Mouse (Mus musculus): Measurements from ENCODE around the gene Trim5. TPM values are rescaled to one million over a fixed set of nuclear protein-coding genes. Genes with fewer than 3 reads are reported as not detected.

Trim5 gene
- total RNA-seq, 2 experiments from 2014 or later: 0.55 to 0.62 TPM

DNA sequence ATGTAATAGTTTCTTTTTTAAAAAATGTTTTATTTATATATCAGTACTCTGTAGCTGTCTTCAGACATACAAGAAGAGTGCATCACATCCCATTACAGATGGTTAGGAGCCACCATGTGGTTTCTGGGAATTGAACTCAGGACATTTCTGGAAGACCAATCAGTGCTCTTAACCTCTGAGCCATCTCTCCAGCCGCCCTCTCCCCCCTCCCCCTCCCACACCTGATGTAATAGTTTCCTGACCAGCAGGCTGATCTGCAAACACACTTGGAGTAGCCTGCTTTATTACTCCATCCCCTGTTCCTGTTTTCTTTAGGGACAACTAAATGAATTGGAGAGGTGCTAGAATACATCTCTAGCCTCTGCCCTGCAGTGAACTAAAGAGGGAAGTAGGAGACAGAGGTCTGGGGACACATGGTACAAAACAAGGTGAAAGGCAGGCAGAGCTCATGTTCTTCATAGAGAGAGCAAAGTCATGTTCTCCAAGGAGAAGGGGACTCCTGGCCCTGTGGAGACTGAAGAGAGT lies 71.8 kb downstream of the Trim5 start:
- DNase-seq: no peak
- intact Hi-C loops (cut with DNase I; ENCODE audit: low total_unique reads): loop anchor here (10.0 kb wide), 1 partner anchor 661 kb away; the partner anchor contains the start of gene Olfr615

Other genes starting within 250 kb of the Trim5 start
- gene Olfr642, start 235.4 kb downstream of the Trim5 start, total RNA-seq (2021): not detected
- gene 4930516K23Rik, start 226.6 kb downstream of the Trim5 start, total RNA-seq (2021): not detected
- gene Olfr644, start 216.2 kb downstream of the Trim5 start, total RNA-seq (2021): not detected
- gene Olfr645, start 202.6 kb downstream of the Trim5 start, total RNA-seq (2021): not detected
- gene Olfr646, start 183.2 kb downstream of the Trim5 start, total RNA-seq (2021): not detected
- not detected for gene Ubqln5, start 158.3 kb downstream of the Trim5 start, total RNA-seq (2021)
- not detected for gene Olfr643, start 150.7 kb downstream of the Trim5 start, total RNA-seq (2021)
- gene Ubqln3, start 144.8 kb downstream of the Trim5 start, total RNA-seq (2021): not detected
- gene Ubqlnl, start 137.5 kb downstream of the Trim5 start, total RNA-seq (2021): not detected
- gene Olfm5, start 123.3 kb downstream of the Trim5 start, total RNA-seq (2021): not detected
- gene Olfr648, start 104.7 kb downstream of the Trim5 start, total RNA-seq (2021): not detected
- not detected for gene Olfr649, start 92.1 kb downstream of the Trim5 start, total RNA-seq (2021)
- under 1 TPM; 0.18 to 0.31 TPM for gene Trim6, start 69.3 kb downstream of the Trim5 start, total RNA-seq (2021)
- gene Trim34a, start 43.6 kb downstream of the Trim5 start, total RNA-seq (2021): 1 to 10 TPM; 1.1 to 1.4 TPM
- gene Trim12a, start 27.4 kb upstream of the Trim5 start, total RNA-seq (2021): 1 to 10 TPM; 2.5 TPM
- gene Trim34b, start 41.4 kb upstream of the Trim5 start, total RNA-seq (2021): under 1 TPM; 0.14 to 0.24 TPM
- 1 to 10 TPM; 2.1 TPM for gene Trim12c, start 65.3 kb upstream of the Trim5 start, total RNA-seq (2021)
- gene Trim30b, start 81.8 kb upstream of the Trim5 start, total RNA-seq (2021): not detected
- gene Trim30c, start 112.7 kb upstream of the Trim5 start, total RNA-seq (2021): under 1 TPM in 1 of 2 experiments, not detected in 1; 0.16 TPM
- under 1 TPM; 0.72 to 0.80 TPM for gene Trim30a, start 177.1 kb upstream of the Trim5 start, total RNA-seq (2021)
- under 1 TPM; 0.49 to 0.51 TPM for gene Trim30d, start 219.8 kb upstream of the Trim5 start, total RNA-seq (2021)